Mouse (Mus musculus): ENCODE data around the gene Slc25a22. TPM values are rescaled to one million over a fixed set of nuclear protein-coding genes. Genes with fewer than 3 reads are reported as not detected.
A peak's percentile ranks its signal among the peaks of the same experiment; 100 is the strongest.

Slc25a22 gene
- polyA plus RNA-seq, 1 experiment from 2014 or later, result 18.7 TPM

GRCm38 (mm10) chr7:141405466-141405865, 32.2 kb downstream of the Slc25a22 start:
- Histone ChIP-seq H3K9me3 (replicated peaks) (no peaks in the 10 kb centered on the region), H3K9ac (no peak overlapping the region), H3K4me2 (no peak overlapping the region), H3K27me3 (no peaks in the 10 kb centered on the region), H3K27ac (replicated peaks) (no peak overlapping the region), H3K36me3 (replicated peaks) (peaks cover 72% of the 10 kb centered on the region), H3K4me1 (replicated peaks) (peaks cover 8% of the 10 kb centered on the region), H3K4me3 (replicated peaks) (no peak overlapping the region)
- ATAC-seq (ENCODE audit: insufficient read depth), result no peak
- WGBS (ENCODE audit: insufficient replicate concordance), result 64% methylated on average over 4 of the region's 4 CpGs

DNA sequence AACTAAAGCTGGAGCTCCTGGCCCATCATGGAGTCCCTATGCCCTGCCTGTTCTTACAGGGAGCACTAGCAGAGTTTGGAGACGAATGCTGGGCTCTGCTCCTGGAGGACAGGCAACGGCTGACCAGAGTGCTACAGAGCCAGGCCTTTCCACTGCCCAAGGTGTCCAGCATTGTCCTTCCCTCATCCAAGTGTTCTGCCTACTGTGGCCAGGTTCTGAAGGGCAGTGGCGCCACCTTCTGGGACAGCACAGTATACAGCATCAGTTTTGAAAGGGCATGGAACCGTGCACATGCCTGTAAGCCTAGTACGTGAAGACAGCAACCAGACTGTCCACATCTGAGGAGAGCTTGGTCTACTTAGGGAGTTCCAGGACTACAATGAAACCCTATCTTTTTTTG, 34.4 kb downstream of the Slc25a22 start:
- H3K36me3 ChIP-seq (replicated peaks), result peaks cover 76% of the 10 kb centered on the region
- ATAC-seq (ENCODE audit: insufficient read depth), result peak; percentile 40; the same call in 1 of the 2 replicates
- H3K27me3 ChIP-seq, result no peaks in the 10 kb centered on the region

DNA sequence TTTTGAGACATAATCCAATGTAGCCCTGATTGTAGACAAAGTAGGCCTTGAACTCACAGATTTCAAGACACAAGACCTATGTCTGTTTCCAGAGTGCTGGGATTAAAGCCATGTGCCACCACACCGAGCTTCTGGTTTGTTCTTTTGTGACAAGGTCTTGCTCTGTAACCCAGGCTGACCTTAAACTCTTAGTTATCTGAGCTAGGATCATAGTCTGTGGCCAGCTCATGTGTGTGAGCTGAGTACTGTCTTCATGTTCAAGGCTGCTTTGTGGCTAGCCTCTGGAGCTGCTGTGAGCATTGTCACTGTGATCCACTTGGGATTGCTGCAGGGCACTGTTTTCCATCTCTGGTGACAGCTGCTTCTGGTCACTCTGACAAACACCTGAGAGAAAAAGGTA, 42.3 kb downstream of the Slc25a22 start:
- Histone ChIP-seq H3K4me3 (replicated peaks) (no peak overlapping the region), H3K27ac (replicated peaks) (peak overlapping the region; percentile 100; the same call in 1 of the 2 replicates), H3K9ac (no peak overlapping the region), H3K4me1 (replicated peaks) (peaks cover 51% of the 10 kb centered on the region), H3K4me2 (0 out of 2 replicates have a peak overlapping the region, but pooled peaks have one; percentile 96), H3K36me3 (replicated peaks) (peaks cover 52% of the 10 kb centered on the region), H3K27me3 (no peaks in the 10 kb centered on the region), H3K9me3 (replicated peaks) (no peaks in the 10 kb centered on the region)
- ATAC-seq (ENCODE audit: insufficient read depth), result no peak
- 47% methylated on average over 1 of the region's 1 CpGs for WGBS (ENCODE audit: insufficient replicate concordance)

More for the DNA sequence above, 34.4 kb downstream of the Slc25a22 start:
- Histone ChIP-seq H3K9ac (no peak overlapping the region), H3K4me2 (no peak overlapping the region), H3K4me1 (replicated peaks) (no peaks in the 10 kb centered on the region; the same call in 1 of the 2 replicates), H3K27ac (replicated peaks) (no peak overlapping the region), H3K9me3 (replicated peaks) (no peaks in the 10 kb centered on the region), H3K4me3 (replicated peaks) (no peak overlapping the region)
- WGBS (ENCODE audit: insufficient replicate concordance), result 36% methylated on average over 5 of the region's 5 CpGs

- 13% methylated on average over 6 of the region's 6 CpGs for WGBS (ENCODE audit: insufficient replicate concordance)
- Histone ChIP-seq H3K4me2 (peak overlapping the region; percentile 96), H3K9me3 (replicated peaks) (no peaks in the 10 kb centered on the region), H3K27me3 (no peaks in the 10 kb centered on the region), H3K4me1 (replicated peaks) (peaks cover 56% of the 10 kb centered on the region), H3K27ac (replicated peaks) (peak overlapping the region; percentile 100), H3K36me3 (replicated peaks) (peaks cover 46% of the 10 kb centered on the region), H3K9ac (no peak overlapping the region), H3K4me3 (replicated peaks) (peak overlapping the region; percentile 82; the same call in 1 of the 2 replicates)
- no peak for ATAC-seq (ENCODE audit: insufficient read depth)
Measured at GRCm38 (mm10) chr7:141394771-141395170, 42.9 kb downstream of the Slc25a22 start.

DNA sequence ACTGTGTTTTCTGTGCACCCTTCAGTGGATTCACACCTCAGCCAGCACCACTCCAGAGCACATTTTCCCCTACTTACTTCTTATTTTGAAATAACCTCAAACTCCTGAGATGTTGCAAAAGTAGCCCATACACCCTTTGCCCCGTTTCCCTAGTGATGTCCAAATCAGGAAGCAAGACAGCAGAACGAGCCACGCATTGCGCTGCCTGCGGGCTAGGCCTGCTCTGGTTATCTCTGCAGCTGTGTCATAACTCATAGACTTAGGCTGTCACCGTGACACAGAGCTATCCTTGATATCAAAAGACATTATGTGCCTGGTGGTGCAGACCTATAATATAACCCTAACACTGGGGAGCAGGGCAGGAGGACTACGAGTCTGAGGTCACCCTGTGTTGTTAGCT, 43.5 kb downstream of the Slc25a22 start:
- WGBS (ENCODE audit: insufficient replicate concordance), result 9% methylated on average over 7 of the region's 7 CpGs
- Histone ChIP-seq H3K4me2 (peak overlapping the region; percentile 96), H3K9ac (peak overlapping the region; percentile 85), H3K27me3 (no peaks in the 10 kb centered on the region), H3K9me3 (replicated peaks) (no peaks in the 10 kb centered on the region), H3K36me3 (replicated peaks) (peaks cover 40% of the 10 kb centered on the region), H3K4me3 (replicated peaks) (peak overlapping the region; percentile 82), H3K27ac (replicated peaks) (peak overlapping the region; percentile 100), H3K4me1 (replicated peaks) (peaks cover 63% of the 10 kb centered on the region)
- ATAC-seq (ENCODE audit: insufficient read depth), result peak; percentile 49

GRCm38 (mm10) chr7:141392552-141393222, 45.0 kb downstream of the Slc25a22 start:
- Histone ChIP-seq H3K4me1 (replicated peaks) (peaks cover 77% of the 10 kb centered on the region), H3K27ac (replicated peaks) (peak overlapping the region; percentile 100), H3K4me2 (peak overlapping the region; percentile 96), H3K27me3 (no peaks in the 10 kb centered on the region), H3K9ac (peak overlapping the region; percentile 85), H3K9me3 (replicated peaks) (no peaks in the 10 kb centered on the region), H3K36me3 (replicated peaks) (peaks cover 25% of the 10 kb centered on the region), H3K4me3 (replicated peaks) (peak overlapping the region; percentile 82)
- ATAC-seq (ENCODE audit: insufficient read depth), result peak; percentile 47
- WGBS (ENCODE audit: insufficient replicate concordance), result 13% methylated on average over 9 of the region's 9 CpGs

DNA sequence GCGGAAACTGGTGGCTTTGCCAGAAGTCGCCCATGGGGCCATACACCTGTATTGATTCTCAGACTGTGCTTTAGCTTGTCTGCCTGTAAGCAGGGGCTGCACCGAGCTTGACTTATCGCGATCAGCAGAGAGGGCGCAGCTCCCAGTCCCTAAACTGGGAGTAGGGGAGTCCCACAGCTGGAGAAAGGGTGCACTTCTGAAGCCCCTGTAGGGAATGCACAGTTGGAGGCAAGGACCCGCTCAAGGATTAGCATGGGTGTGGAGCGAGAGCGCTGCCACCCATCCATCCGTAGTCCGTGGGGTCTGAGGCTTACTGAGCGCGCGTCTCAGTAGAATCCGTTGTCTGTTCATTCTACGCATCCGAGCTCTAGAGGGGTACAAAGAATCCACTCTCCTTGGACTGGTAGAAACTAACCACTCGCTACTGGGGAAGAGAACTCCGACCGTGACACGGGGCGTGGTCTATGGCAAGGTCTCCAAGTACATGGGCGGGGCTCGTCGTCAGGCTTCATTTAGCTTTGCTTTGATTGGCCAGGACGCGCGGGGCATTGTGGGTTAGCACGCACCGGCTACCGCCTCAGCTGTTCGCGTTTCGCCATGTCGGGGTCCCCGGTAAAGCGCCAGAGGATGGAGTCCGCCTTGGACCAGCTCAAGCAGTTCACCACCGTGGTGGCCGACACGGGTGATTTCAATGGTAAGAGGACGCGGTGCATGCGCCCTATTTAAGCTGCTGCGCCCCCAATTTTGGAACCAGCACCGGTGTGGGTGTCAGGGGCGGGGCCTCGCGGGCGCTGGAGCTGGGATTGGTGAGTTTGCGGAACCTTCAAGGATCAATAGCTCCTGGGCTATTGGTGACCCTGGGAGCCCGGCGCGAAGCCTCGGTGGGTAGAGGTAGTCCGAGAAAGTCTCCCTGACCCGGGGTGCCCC, 45.8 kb downstream of the Slc25a22 start, which contains the start of gene Taldo1:
Gene Taldo1 (plus strand): TSS at position 575 of the 927 bp plus-strand sequence.
- H3K4me1 ChIP-seq (replicated peaks), result peaks cover 85% of the 10 kb centered on the region
- under 1% methylated on average over 57 of the region's 57 CpGs for WGBS (ENCODE audit: insufficient replicate concordance)

DNA sequence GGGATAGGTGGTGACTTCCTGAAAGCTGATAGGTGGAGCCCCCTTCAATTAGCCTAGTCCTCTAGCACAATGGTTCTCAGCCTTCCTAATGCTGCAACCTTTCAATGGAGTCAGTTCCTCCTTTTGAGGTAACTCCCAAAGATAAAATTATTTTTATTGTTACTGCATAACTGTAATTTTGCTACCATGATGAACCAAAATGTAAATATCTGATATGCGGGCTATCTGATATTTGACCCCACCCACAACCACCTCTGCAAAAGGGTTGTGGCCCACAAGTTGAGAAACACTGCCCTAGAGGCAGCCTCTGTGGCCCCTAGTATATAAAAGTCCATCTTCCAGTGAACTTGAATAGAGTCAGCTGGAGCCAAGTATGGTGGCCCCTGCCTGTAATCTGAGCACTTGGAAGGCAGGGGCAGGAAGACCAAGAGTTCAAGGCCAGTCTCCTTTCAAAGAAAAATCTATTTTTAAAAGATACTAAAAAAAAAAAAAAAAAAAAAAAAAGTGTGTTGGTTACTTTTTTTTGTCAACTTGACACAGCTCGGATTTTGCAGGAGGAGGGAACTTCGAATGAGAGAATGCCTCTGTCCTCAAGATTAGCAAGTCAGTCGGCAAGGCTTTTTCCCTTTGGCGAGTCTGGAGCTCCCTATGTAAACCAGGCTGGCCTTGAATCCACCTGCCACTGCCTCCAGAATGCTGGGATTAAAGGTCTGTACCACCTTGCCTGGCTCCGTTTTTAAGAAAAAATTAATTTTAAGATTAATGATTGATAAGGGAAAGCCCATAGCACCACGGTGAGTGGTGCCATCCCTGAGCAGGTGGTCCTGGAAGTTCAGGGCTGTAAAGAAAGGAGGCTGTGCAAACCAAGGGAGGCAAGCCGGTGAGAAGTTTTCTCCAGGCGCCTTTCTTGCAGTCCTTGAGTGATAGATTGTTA, 47.1 kb downstream of the Slc25a22 start:
- Histone ChIP-seq H3K36me3 (replicated peaks) (peaks cover 4% of the 10 kb centered on the region), H3K27me3 (no peaks in the 10 kb centered on the region), H3K4me2 (peak overlapping the region; percentile 96), H3K27ac (replicated peaks) (peak overlapping the region; percentile 100), H3K9ac (peak overlapping the region; percentile 85; the same call in 1 of the 2 replicates), H3K9me3 (replicated peaks) (no peaks in the 10 kb centered on the region), H3K4me1 (replicated peaks) (peaks cover 82% of the 10 kb centered on the region), H3K4me3 (replicated peaks) (peak overlapping the region; percentile 82)
- WGBS (ENCODE audit: insufficient replicate concordance), result 40% methylated on average over 9 of the region's 9 CpGs
- no peak for ATAC-seq (ENCODE audit: insufficient read depth)

More for the DNA sequence above, 45.8 kb downstream of the Slc25a22 start, which contains the start of gene Taldo1:
- Histone ChIP-seq H3K27me3 (no peaks in the 10 kb centered on the region), H3K27ac (replicated peaks) (peak within 1 kb of the TSS; percentile 100), H3K9me3 (replicated peaks) (no peaks in the 10 kb centered on the region), H3K4me2 (peak within 1 kb of the TSS; percentile 96), H3K9ac (peak within 1 kb of the TSS; percentile 85), H3K36me3 (replicated peaks) (peaks cover 17% of the 10 kb centered on the region), H3K4me3 (replicated peaks) (peak within 1 kb of the TSS; percentile 82)
- peak; percentile 78 for ATAC-seq (ENCODE audit: insufficient read depth)

DNA sequence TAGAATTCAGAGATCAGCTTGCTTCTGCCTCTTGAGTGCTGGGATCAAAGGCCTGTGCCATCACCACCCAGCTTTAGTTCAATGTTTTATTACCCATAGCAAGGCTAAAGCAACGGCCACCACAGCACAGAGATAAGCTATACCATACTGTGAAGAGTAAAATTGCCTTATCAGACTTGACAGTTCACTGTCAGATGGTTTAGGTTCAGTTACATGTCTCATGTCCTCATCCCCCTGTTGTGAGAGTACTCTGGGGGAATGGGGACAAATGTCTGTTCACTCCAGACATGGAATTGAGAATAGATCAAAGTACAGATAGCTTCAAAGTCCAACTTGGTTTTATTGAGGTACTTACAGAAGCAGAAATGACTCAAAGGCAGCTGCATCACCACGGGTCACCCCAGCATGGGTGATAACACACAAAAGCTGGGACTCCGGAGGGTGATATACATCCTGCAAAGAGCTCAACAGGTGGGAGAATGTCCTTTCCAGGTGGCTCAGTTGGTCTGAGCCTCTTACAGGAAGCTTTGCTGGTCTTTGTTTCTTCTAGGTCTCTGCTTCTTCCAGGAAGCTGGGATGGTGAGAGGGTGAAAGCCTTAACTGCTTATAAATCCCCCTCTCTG, 49.1 kb downstream of the Slc25a22 start:
- H3K9me3 ChIP-seq (replicated peaks), result no peaks in the 10 kb centered on the region
- ATAC-seq (ENCODE audit: insufficient read depth), result 0 out of 2 replicates have a peak, but pooled peaks have one; percentile 2
- H3K4me1 ChIP-seq (replicated peaks), result peaks cover 65% of the 10 kb centered on the region
- H3K9ac ChIP-seq, result 0 out of 2 replicates have a peak overlapping the region, but pooled peaks have one; percentile 1
- peak overlapping the region; percentile 100 for H3K27ac ChIP-seq (replicated peaks)
- H3K36me3 ChIP-seq (replicated peaks), result no peaks in the 10 kb centered on the region
- H3K4me2 ChIP-seq, result peak overlapping the region; percentile 29; the same call in 1 of the 2 replicates
- no peaks in the 10 kb centered on the region for H3K27me3 ChIP-seq
- H3K4me3 ChIP-seq (replicated peaks), result no peak overlapping the region
- WGBS (ENCODE audit: insufficient replicate concordance), result 11% methylated on average over 3 of the region's 3 CpGs
